Mouse (Mus musculus) left cerebral cortex, adult 11 months (tissue): ENCODE measurements around the gene Fibp.
"Not testable (repeated sequence)": the region's sequence is repeated elsewhere in the genome, so short reads cannot be mapped to it uniquely, and the experiment has no call there.

Experiments
- DNase-seq: peaks from one replicate; pipeline ENCODE4 v3.0.0; 2022; ENCODE audit warnings: low spot score

Gene Fibp

GRCm38 (mm10) chr19:5487768-5488550 is 27.5 kb downstream of the Fibp start, which contains the start of gene Mus81:
Gene Mus81, minus strand, starts transcription at chr19:5488402.
- DNase-seq: peak; percentile 90

- DNase-seq: peak; percentile 97
These were observed 28.6 kb downstream of the Fibp start for GRCm38 (mm10) chr19:5488878-5489571.

- DNase-seq: not testable (repeated sequence)
These were observed 29.3 kb downstream of the Fibp start for GRCm38 (mm10) chr19:5489721-5490120.

- DNase-seq: peak; percentile 92
These were observed 30.0 kb downstream of the Fibp start, which contains the start of gene Cfl1 for GRCm38 (mm10) chr19:5490313-5490897. Gene Cfl1, plus strand, starts transcription at chr19:5490455.

GRCm38 (mm10) chr19:5490898-5491708 is 30.7 kb downstream of the Fibp start:
- peak; percentile 72 for DNase-seq

GRCm38 (mm10) chr19:5492641-5493040 is 32.2 kb downstream of the Fibp start:
- no peak for DNase-seq

- not testable (repeated sequence) for DNase-seq
These were observed 32.9 kb downstream of the Fibp start for GRCm38 (mm10) chr19:5493301-5493721.

GRCm38 (mm10) chr19:5494314-5494713 is 33.9 kb downstream of the Fibp start:
- DNase-seq: no peak

- DNase-seq: no peak
These were observed 35.1 kb downstream of the Fibp start for GRCm38 (mm10) chr19:5495353-5496051.

- DNase-seq: no peak
These were observed 35.6 kb downstream of the Fibp start for GRCm38 (mm10) chr19:5496052-5496370.

- DNase-seq: no peak
These were observed 40.0 kb downstream of the Fibp start for GRCm38 (mm10) chr19:5500330-5500875.

- no peak for DNase-seq
These were observed 43.3 kb downstream of the Fibp start, which contains the start of gene 1700020D05Rik for GRCm38 (mm10) chr19:5503687-5504086. Gene 1700020D05Rik, minus strand, starts transcription at chr19:5503787.

- DNase-seq: peak; percentile 99
These were observed 49.9 kb downstream of the Fibp start, which contains the start of gene Snx32 for GRCm38 (mm10) chr19:5510031-5511026. Gene Snx32, minus strand, starts transcription at chr19:5510538.

GRCm38 (mm10) chr19:5511074-5511632 is 50.7 kb downstream of the Fibp start:
- no peak for DNase-seq

GRCm38 (mm10) chr19:5512091-5513004 is 51.9 kb downstream of the Fibp start:
- DNase-seq: no peak

GRCm38 (mm10) chr19:5513005-5513349 is 52.6 kb downstream of the Fibp start:
- no peak for DNase-seq
